Mouse (Mus musculus) embryonic facial prominence, embryonic 11.5 days (tissue): ENCODE results near the gene Vapb. TPM values are rescaled to one million over a fixed set of nuclear protein-coding genes. Genes with fewer than 3 reads are reported as not detected.

Source experiments
- ATAC-seq: fragments of 200-750 bp; cut with Nextera tagmentation; replicated peaks from 2 replicates; pipeline ENCODE4 v1.8.0; 2017; ENCODE audit warnings: low read depth; ENCODE audit not compliant: insufficient number of reproducible peaks, low FRiP score, low TSS enrichment
- DNase-seq: peaks from one replicate; pipeline ENCODE4 v3.0.0-alpha.2; 2015; ENCODE audit warnings: low spot score
- H3K27ac ChIP-seq: fragments of 300-500 bp; sonication (generic); replicated peaks from 2 replicates; pipeline ENCODE4 v1.5.1; 2014; ENCODE audit warnings: mild to moderate bottlenecking, low read depth, low read length, control low read depth
- H3K27me3 ChIP-seq: fragments of 300-500 bp; sonication (generic); 2 replicates; pipeline ENCODE4 v1.6.1; 2014; ENCODE audit warnings: mild to moderate bottlenecking, low read length, moderate library complexity, mixed read lengths; ENCODE audit not compliant: control insufficient read depth, insufficient read depth
- H3K36me3 ChIP-seq: fragments of 300-500 bp; sonication (generic); replicated peaks from 2 replicates; pipeline ENCODE4 v1.6.1; 2014; ENCODE audit warnings: low read depth, mild to moderate bottlenecking, low read length, moderate library complexity, mixed read lengths; ENCODE audit not compliant: control insufficient read depth, insufficient read depth
- H3K4me1 ChIP-seq: fragments of 300-500 bp; sonication (generic); 2 replicates; pipeline ENCODE4 v1.6.1; 2014; ENCODE audit warnings: low read length, mixed read lengths; ENCODE audit not compliant: control insufficient read depth, insufficient read depth
- H3K4me2 ChIP-seq: fragments of 300-500 bp; sonication (generic); 2 replicates; pipeline ENCODE4 v1.6.1; 2014; ENCODE audit warnings: low read depth, mild to moderate bottlenecking, control low read depth, low read length, moderate library complexity
- H3K4me3 ChIP-seq: fragments of 300-500 bp; sonication (generic); 2 replicates; pipeline ENCODE4 v1.5.1; 2014; ENCODE audit warnings: low read depth, low read length, control low read depth
- H3K9ac ChIP-seq: fragments of 300-500 bp; sonication (generic); replicated peaks from 2 replicates; pipeline ENCODE4 v1.6.1; 2014; ENCODE audit warnings: mild to moderate bottlenecking, control low read depth, low read length
- H3K9me3 ChIP-seq: fragments of 300-500 bp; sonication (generic); replicated peaks from 2 replicates; pipeline ENCODE4 v1.6.1; 2016; ENCODE audit warnings: mild to moderate bottlenecking, low read length, inconsistent platforms, mixed read lengths; ENCODE audit not compliant: control insufficient read depth
- WGBS: fragments of 180-500 bp; shearing (Covaris S2); extraction: QIAGEN DNeasy Blood & Tissue Kit; methylation state at CpG from one replicate; pipeline ENCODE4 v1.1.7; 2014; 5-methylcytosine and 5-hydroxymethylcytosine counted together
- polyA plus RNA-seq: library from polyadenylated mRNA; unstranded; fragments of >200 nt; fragmentation: Nextera tagmentation; extraction: Ambion mirVana; gene quantifications from 2 replicates; pipeline ENCODE4 v1.2.1, GENCODE M21; 2014

Vapb gene
- 11.2 and 14.6 TPM in 2 replicates for polyA plus RNA-seq

DNA sequence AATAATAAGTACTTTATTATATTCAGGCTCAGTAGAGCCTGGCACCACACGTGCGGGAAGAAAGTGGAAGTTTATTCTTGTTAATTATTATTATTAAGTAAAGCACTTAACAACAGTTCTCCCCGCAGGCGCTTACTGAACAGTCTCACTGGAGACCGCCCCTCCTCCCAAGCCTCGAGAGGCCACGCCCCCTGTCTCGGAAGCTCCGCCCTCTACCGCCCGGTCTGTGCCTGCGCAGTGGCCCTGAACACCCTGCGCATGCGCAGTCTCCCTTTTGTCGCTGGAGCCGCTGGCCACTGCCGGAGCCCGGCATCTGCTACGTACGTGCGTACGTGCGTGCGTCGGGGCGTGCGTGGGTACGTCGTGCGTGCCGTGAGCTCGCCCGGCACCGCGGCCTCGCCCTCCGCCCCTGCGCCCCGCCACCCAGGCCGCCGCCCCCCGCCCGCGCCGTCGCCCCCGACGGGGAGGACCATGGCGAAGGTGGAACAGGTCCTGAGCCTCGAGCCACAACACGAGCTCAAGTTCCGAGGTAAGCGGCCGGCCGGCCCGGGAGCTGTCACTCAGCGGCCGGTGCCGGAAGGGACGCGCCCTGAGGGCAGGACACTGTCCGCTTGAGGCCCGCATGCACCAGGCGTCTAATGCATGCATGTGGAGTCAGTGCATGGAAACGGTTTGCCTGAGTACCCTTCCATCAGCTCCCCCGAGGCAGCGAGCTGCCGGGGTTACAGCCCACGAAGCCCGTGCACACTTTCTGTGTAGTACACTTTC is at the start of gene Vapb:
Gene Vapb (plus strand): TSS at position 290 of the 768 bp plus-strand sequence.
- Histone ChIP-seq H3K4me2 (peak within 1 kb of the TSS; percentile 68), H3K9me3 (no peaks in the 10 kb centered on the region), H3K36me3 (no peaks in the 10 kb centered on the region), H3K9ac (peak within 1 kb of the TSS; percentile 61), H3K27me3 (no peaks in the 10 kb centered on the region), H3K4me3 (peak within 1 kb of the TSS; percentile 52), H3K4me1 (no peaks in the 10 kb centered on the region), H3K27ac (no peak within 1 kb of the TSS)
- peak; percentile 99 for DNase-seq
- peak; percentile 98 for ATAC-seq
- 1% methylated on average over 60 of the region's 70 CpGs for WGBS

DNA sequence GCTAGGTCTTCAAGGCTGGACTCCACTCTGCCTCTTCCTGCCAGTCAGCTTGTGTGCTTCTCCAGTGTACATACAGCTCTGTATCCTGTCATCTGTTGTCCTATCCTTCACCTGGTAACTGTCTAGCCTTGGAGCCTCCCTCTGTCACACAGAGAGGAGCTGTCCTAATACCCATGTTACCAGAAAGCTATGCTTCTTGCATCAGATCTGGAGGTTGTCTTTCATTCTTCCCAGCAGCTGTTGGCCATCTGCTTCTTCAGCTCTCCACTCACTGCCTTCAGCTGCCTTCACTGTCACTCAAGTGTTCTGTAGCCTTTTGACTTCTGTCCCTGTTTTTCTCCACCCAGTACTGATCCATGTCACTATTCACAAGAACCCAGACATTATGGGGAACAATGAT is 47.5 kb upstream of the Vapb start:
- no peaks in the 10 kb centered on the region for H3K9me3 ChIP-seq
- H3K4me2 ChIP-seq = no peak overlapping the region
- H3K27me3 ChIP-seq = no peaks in the 10 kb centered on the region
- H3K4me3 ChIP-seq = no peak overlapping the region
- ATAC-seq (no peak), DNase-seq (no peak)
- H3K27ac ChIP-seq = no peak overlapping the region
- H3K36me3 ChIP-seq = no peaks in the 10 kb centered on the region
- H3K4me1 ChIP-seq = no peaks in the 10 kb centered on the region
- no peak overlapping the region for H3K9ac ChIP-seq

DNA sequence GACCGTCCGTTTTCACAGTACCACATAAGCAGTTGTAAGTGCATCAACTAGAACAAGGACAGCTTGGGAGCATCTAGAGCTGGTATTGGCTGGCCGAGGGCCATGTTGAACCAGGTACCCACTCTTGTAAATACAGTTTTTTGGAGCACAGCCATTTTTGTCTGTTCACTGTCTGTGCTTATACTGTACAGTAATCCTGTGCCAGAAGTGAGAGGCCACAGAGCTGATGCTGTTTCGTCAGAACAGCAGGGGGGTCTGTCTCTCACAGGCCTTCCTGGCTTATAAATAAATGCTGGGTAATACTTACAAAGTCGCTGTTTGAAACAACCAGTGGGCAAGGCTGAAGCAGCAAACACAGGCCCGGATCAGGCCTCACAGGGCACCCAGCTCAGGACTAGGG is 45.6 kb upstream of the Vapb start:
- H3K4me2 ChIP-seq = no peak overlapping the region
- H3K9me3 ChIP-seq = no peaks in the 10 kb centered on the region
- no peak for DNase-seq
- no peaks in the 10 kb centered on the region for H3K36me3 ChIP-seq
- H3K27ac ChIP-seq = no peak overlapping the region
- H3K4me1 ChIP-seq = no peaks in the 10 kb centered on the region
- no peaks in the 10 kb centered on the region for H3K27me3 ChIP-seq
- 89% methylated on average over 6 of the region's 6 CpGs for WGBS
- no peak for ATAC-seq
- no peak overlapping the region for H3K4me3 ChIP-seq
- H3K9ac ChIP-seq = no peak overlapping the region

GRCm38 (mm10) chr2:173692693-173693092 is 44.6 kb upstream of the Vapb start:
- Histone ChIP-seq H3K27me3 (no peaks in the 10 kb centered on the region), H3K4me1 (no peaks in the 10 kb centered on the region), H3K27ac (no peak overlapping the region), H3K9ac (no peak overlapping the region), H3K9me3 (no peaks in the 10 kb centered on the region), H3K4me3 (no peak overlapping the region), H3K4me2 (no peak overlapping the region), H3K36me3 (no peaks in the 10 kb centered on the region; the same call in 1 of the 2 replicates)
- WGBS = 95% methylated on average over 2 of the region's 2 CpGs
- no peak for ATAC-seq
- DNase-seq = no peak

- H3K9ac ChIP-seq = no peak overlapping the region
- no peak for DNase-seq
- WGBS = 86% methylated on average over 3 of the region's 3 CpGs
- H3K4me2 ChIP-seq = no peak overlapping the region
- no peak for ATAC-seq
- no peaks in the 10 kb centered on the region for H3K9me3 ChIP-seq
- peaks cover 3% of the 10 kb centered on the region; the same call in 1 of the 2 replicates for H3K36me3 ChIP-seq
- no peak overlapping the region for H3K4me3 ChIP-seq
- H3K27me3 ChIP-seq = no peaks in the 10 kb centered on the region
- H3K27ac ChIP-seq = no peak overlapping the region
- H3K4me1 ChIP-seq = no peaks in the 10 kb centered on the region
These were observed 38.5 kb upstream of the Vapb start for GRCm38 (mm10) chr2:173698850-173699249.

DNA sequence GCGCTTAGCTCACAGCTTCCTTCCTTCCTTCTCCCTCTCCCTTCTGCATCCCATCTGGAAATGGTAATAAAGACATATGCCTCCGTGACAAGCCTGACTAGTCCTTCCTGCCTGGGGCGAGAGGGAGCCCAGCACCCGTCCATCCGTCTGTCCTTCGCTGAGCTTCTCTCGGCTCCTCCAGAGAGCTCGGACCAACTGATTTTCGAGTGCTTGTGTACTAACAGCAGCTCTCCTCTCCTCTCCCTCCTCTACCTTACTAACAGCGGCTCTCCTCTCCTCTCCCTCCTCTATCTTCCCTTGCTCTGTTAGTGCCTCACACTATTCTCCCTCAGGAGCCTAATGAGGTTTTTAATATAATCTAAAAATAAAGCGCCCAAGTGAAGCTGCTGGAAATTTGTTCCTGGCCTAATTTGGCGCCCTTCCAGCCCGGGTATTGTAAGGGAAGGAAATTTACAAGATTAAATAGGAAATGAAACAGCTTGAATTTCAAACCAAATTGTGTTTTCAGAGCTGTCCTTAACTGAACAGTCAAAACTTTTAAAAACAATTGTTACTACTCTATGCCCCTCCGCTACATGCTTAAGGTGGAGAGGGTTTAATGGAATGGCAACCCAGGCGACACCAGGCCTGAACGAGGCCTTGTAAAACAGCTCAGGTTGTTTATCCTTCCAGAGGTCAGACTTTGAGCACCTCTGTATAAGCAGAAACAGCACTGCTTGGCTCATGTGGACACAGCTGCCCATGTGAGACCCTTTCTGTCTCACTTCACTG is 35.0 kb upstream of the Vapb start:
- no peak overlapping the region for H3K27ac ChIP-seq
- WGBS = 77% methylated on average over 16 of the region's 16 CpGs

DNA sequence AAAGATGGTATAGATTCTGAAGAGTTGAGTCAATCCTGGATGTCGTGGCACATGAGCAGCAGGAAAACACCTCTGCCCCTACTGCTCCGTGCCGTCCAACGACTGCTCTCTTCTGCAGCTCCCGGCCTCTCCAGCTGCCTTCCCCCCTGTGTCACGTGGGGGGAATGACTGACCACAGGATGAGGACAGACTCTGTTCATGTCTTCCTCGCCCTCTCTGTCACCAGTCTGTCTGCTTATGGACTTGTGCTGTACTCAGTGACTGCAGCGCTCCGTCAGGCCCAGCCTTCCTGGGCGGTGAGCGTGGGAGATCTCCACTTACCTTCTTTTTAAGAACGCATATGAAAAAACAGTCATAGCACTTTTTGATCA is 34.5 kb upstream of the Vapb start:
- DNase-seq (no peak), ATAC-seq (no peak)
- WGBS = 84% methylated on average over 12 of the region's 12 CpGs
- H3K9ac ChIP-seq = no peak overlapping the region
- 0 out of 2 replicates have a peak, but pooled peaks cover 3% of the 10 kb centered on the region for H3K36me3 ChIP-seq
- H3K4me1 ChIP-seq = no peaks in the 10 kb centered on the region
- H3K27me3 ChIP-seq = no peaks in the 10 kb centered on the region
- no peaks in the 10 kb centered on the region for H3K9me3 ChIP-seq
- H3K27ac ChIP-seq = no peak overlapping the region
- H3K4me3 ChIP-seq = no peak overlapping the region
- H3K4me2 ChIP-seq = no peak overlapping the region

More for the DNA sequence above, 35.0 kb upstream of the Vapb start:
- DNase-seq (peak; percentile 7), ATAC-seq (no peak)
- no peak overlapping the region for H3K4me3 ChIP-seq
- 0 out of 2 replicates have a peak, but pooled peaks cover 3% of the 10 kb centered on the region for H3K36me3 ChIP-seq
- H3K27me3 ChIP-seq = no peaks in the 10 kb centered on the region
- H3K4me1 ChIP-seq = no peaks in the 10 kb centered on the region
- no peak overlapping the region for H3K4me2 ChIP-seq
- H3K9ac ChIP-seq = no peak overlapping the region
- no peaks in the 10 kb centered on the region for H3K9me3 ChIP-seq
